ENCODE assay signal across 7 mouse cellular contexts in the genomic region with DNA sequence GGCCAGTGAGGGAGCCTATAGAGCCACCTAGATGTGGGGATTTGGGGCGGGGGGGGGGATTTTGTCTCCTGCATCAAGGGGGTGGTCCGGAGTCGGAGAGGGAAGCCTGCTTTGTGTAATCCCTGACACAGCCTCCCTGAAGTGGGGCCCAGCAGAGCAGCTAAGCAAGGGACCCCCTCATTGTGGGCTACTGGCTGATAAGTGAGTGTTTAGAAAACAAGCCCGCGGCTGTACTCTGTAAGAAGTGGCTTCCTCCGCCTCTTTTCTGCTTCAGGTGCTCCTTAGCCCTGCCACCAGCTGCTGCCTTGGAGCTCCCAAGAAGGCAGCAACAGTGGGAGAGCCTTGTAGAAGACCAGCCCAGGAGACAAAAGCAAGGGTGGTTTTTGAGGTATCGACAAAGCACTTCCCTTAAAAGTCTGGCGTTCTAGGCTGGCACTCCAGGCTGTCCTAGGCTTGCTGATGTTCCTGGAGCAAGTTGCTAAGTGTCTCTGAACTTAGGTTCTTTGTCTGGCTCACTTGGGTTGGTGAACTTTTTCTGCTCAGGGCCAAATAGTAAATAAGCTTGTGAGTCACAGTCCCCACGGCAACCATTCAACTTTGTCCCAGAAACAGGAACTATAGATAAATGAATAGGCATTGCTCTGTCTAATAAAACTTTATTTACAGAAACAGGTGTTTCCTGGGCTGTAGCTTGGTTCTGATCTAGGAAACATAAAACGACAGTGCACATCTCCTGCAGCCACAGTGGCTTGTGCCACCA.
DNase-seq lines count a peak whose midpoint lies in the region; TF ChIP-seq lines count a peak whose summit lies in the region.

No protein-coding gene starts in this region.

- no peaks in the 10 kb centered on the region for H3K27me3 ChIP-seq in ES-Bruce4 (ENCODE audit: control insufficient read depth, insufficient read depth, low read length, poor library complexity, severe bottlenecking)
- peaks cover 21% of the 10 kb centered on the region for H3K27me3 ChIP-seq in forebrain, embryonic 10.5 days (ENCODE audit: poor library complexity, severe bottlenecking)

- DNase-seq in 3T3-L1 (ENCODE audit: low read depth, low spot score): peak; percentile 86
- DNase-seq in forebrain, embryonic 10.5 days (ENCODE audit: extremely low spot score, low spot score): peak; percentile 42
- DNase-seq in large intestine, adult 2 months (ENCODE audit: low read depth, low spot score): peak; percentile 95
- peak; percentile 55 for DNase-seq in neural tube, embryonic 10.5 days (ENCODE audit: extremely low spot score, low spot score)
- no peak for DNase-seq in left cerebral cortex, adult 18-20 months (ENCODE audit: low spot score in 2 of 2)
- DNase-seq in layer of hippocampus, adult 9-10 months (ENCODE audit: low spot score): no peak

- no peak for TF ChIP-seq POLR2A in ES-Bruce4 (IDR thresholded peaks at IDR 0.05; ENCODE audit: insufficient read depth, low read length)

- TF ChIP-seq CTCF in ES-Bruce4 (IDR thresholded peaks at IDR 0.05; ENCODE audit: low read depth, low read length): no peak

- no peaks in the 10 kb centered on the region for H3K9me3 ChIP-seq in ES-Bruce4 (replicated peaks; ENCODE audit: control insufficient read depth, insufficient read depth, low read length, poor library complexity, severe bottlenecking)
- H3K9me3 ChIP-seq in forebrain, embryonic 10.5 days: no peaks in the 10 kb centered on the region

- WGBS in forebrain, embryonic 10.5 days: 12% methylated on average over 10 of the region's 10 CpGs
- WGBS in large intestine, adult 2 months: 4% methylated on average over 10 of the region's 10 CpGs

- peak overlapping the region; percentile 16; the same call in 1 of the 2 replicates for H3K4me3 ChIP-seq in ES-Bruce4 (ENCODE audit: low read depth, low read length)
- peak overlapping the region; percentile 46 for H3K4me3 ChIP-seq in forebrain, embryonic 10.5 days

- peaks cover 8% of the 10 kb centered on the region for H3K4me1 ChIP-seq in ES-Bruce4 (ENCODE audit: control insufficient read depth, insufficient read depth, low read length)
- H3K4me1 ChIP-seq in forebrain, embryonic 10.5 days: peaks cover 69% of the 10 kb centered on the region

- TF ChIP-seq EP300 in ES-Bruce4 (IDR thresholded peaks at IDR 0.05; ENCODE audit: insufficient read depth, low read depth, low read length): no peak

- peak overlapping the region; percentile 69 for H3K9ac ChIP-seq in ES-Bruce4 (ENCODE audit: low read depth, poor library complexity, severe bottlenecking)

- H3K27ac ChIP-seq in ES-Bruce4 (ENCODE audit: insufficient read depth, low read length): peak overlapping the region; percentile 62
- peak overlapping the region; percentile 88 for H3K27ac ChIP-seq in forebrain, embryonic 10.5 days

- no peaks in the 10 kb centered on the region for H3K36me3 ChIP-seq in ES-Bruce4 (ENCODE audit: control insufficient read depth, insufficient read depth, low read length, poor library complexity, severe bottlenecking)
- H3K36me3 ChIP-seq in forebrain, embryonic 10.5 days (replicated peaks): no peaks in the 10 kb centered on the region

Comparison
In these comparisons a context has a peak if more than half of its experiments do, and no peak if none do; other contexts are left out.
1. DNase-seq: peak in 3T3-L1 (single experiment), forebrain, embryonic 10.5 days (single experiment), large intestine, adult 2 months (single experiment) and neural tube, embryonic 10.5 days (single experiment); none in left cerebral cortex, adult 18-20 months (0 of 2) and layer of hippocampus, adult 9-10 months (single experiment).